Mouse (Mus musculus) erythroblast, adult 5-6 weeks (primary cell): ENCODE measurements around the gene Col18a1. TPM values are rescaled to one million over a fixed set of nuclear protein-coding genes. Genes with fewer than 3 reads are reported as not detected.
A peak's percentile ranks its signal among the peaks of the same experiment; 100 is the strongest.
"Not testable (repeated sequence)": the region's sequence is repeated elsewhere in the genome, so short reads cannot be mapped to it uniquely, and the experiment has no call there.

Source experiments
- ATAC-seq: replicated peaks from 2 replicates; pipeline ENCODE4 v1.8.0; 2016; ENCODE audit warnings: moderate number of reproducible peaks, mild to moderate bottlenecking, moderate TSS enrichment, inconsistent platforms; ENCODE audit not compliant: poor library complexity, low FRiP score, severe bottlenecking
- total RNA-seq, 2 experiments: library from RNA; stranded (forward) in 1 of 2; stranded (reverse) in 1 of 2; fragments of 150-400 nt in 1 of 2; fragments of 200-764, 138-1000 nt in 1 of 2; gene quantifications; 2 replicates each; pipeline versions ENCODE4 v1.2.3 to v1.2.4; 2015 to 2017; ENCODE audit warnings: low replicate concordance in 2 of 2

Col18a1 gene
- total RNA-seq, 2 experiments from 2014 or later: under 0.01 TPM; not detected in 1

DNA sequence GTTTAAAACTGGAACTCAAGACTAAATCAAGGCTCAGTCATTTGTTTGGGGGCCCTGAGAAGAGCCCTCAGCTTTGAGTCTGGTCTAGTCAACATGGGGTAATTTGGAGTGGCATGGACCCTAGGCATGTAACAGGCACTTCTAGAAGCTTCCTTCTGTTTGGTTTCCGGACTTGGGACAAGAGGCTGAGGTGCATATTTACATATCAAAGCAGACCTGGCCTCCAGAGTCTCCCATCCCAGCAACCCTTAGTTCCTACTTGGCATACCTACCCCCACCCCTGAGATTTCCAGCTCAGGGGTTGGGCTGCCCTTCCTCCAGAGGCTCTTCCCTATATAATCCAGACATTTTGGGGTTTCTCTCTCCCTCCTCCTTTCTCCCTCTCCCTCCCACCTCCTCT is 20.4 kb downstream of the Col18a1 start:
- no peak for ATAC-seq

DNA sequence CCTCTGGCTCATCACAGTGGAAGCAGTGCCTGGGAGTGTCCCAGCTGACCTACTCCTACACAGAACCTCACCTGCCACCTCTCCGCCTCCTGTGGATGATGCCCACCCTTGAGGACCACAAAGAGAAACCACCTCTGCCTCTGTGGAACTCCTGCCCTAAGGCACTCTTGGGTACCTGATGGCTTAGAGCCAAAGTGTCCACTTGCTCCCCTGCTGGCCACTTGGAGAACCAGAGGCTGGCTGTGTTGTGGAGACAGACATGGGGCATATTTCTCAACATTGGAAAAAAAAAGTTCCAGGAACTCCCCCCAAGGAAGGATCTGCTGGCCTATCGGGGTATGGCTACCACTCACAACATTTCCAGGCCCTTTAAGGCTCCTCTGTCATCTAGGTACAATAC is 22.0 kb downstream of the Col18a1 start:
- ATAC-seq: no peak

DNA sequence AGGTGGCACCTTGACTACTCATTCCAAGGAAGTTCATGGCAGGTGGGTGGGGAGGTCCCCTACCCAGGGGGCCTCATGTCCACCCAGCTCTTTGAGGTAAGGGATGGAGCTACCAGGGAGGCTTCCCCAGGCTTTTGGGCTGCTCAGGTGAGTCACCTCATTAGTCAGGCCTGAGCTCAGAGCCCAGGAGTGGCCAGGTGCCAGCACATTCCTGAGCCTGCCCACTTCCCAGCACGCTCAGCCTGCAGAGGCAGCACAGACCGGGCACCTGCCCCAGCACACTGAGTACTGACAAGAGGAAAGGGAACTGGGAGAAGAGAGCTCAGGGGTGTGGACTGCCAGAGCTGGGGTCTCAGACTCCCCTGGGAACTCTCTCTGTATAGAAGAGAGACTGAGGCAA is 24.0 kb downstream of the Col18a1 start:
- no peak for ATAC-seq

DNA sequence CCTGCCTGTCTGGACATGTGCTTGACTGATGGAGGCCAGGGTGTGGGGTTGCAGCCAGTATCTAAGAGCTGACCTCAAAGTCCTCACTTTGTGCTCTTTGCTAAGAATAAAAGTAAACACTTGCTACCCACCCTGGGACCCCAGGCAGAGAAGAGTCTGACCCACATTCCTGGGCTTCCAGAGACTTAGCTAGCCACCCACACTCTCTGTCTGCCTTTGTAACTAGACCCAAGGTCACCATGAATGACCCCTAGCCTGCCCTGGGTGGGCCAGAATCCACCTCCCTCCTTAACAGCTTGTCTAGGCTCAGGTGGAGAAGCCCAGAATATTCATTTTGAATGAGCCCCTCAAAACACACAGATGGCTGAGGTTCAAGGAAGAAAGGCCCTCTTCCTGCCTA is 28.0 kb downstream of the Col18a1 start:
- no peak for ATAC-seq

DNA sequence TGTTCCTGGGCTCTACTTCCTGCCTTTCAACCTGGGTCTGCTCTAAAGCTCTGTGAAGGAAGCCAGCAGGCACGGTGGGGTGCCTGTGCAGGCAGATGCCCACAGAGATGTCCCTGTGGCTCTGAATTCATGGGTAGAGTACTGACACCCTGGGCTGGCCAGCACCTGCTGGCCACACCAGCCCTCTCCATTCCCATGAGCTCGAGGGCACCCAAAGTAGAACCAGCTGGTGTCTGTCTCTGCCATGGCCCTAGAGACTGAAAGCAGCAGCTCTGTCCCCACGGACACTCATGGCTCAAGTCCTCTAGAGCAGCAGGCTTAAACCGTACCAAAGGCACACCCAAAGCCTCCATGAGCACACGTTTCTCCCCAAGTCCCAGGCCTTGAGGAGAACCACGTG is 30.1 kb downstream of the Col18a1 start:
- ATAC-seq: no peak

DNA sequence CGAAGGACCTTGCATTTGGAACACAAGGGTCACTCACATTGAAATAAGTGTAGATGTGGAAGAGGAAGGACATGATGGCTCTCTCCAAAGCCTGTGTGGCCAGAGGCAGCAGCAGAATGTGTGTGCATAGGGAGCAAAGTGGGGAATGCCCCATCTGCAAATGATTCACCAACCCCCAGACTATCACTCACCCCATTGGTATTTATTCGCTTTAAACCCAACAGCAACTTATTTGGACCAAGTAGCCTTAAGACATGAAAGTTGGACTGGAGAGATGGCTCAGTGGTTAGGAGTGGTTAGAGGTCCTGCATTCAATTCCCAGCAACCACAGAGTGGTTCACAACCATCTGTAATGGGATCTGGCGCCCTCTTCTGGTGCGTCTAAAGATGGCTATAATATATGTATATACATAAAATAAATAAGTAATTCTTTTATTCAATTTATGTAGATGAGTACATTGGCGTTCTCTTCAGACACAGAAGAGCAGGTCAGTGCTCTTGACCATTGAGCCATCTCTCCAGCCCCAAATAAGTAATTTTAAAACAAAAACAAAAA is 31.0 kb downstream of the Col18a1 start:
- ATAC-seq: no peak

DNA sequence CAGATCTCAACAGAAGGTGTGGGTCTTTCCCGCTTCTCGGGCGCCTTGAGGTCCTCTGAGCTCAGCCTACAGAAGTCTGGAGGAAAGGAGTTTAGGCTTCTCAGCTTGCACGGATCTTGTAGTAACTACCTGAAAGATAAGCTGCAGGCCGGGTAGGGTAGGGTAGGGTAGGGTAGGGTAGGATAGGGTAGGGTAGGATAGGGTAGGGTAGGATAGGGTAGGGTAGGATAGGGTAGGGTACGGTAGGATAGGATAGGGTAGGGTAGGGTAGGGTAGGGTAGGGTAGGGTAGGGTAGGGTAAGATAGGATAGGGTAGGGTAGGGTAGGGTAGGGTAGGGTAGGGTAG is 31.6 kb downstream of the Col18a1 start:
- not testable (repeated sequence) for ATAC-seq

DNA sequence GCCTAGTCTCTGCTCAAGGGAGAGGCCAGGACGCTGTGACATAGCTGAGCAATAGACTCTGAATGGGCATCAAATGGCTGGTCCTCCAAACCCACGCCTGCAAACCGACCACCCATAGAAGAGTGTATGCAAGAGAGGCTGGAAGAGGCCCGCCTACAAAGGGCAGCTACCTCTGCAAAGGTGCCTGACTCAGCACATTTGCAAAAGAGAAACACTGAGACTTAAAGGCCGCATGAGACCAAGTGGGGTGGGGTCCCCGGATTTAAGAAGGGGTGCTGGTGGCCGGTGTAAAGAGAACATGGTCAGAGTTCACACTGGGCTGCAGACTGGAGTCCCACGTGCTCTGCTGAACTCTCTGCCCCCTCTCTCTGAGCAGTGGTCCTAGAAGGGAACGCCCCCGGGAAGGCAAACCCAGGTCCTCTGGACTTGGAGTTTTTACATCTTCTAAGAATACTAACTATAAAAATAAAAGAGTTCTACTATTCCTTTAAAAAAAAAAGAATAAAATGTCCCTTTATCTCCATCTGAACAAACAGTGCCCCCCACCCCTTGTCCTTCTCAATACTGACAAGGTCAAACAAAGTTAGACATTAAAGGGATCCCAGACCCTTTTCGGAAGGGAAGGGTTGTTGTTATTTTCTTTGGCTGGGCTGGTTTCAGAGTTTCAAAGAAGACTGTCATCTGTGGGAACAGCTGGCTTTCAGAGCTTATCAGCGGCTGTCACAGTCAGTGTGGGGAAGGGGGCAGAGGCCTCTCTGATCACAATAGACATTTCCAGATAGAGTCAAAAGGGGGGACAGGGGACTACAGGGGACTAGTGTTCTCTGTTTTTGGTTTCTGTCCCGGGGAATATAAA is 32.2 kb downstream of the Col18a1 start:
- no peak for ATAC-seq

DNA sequence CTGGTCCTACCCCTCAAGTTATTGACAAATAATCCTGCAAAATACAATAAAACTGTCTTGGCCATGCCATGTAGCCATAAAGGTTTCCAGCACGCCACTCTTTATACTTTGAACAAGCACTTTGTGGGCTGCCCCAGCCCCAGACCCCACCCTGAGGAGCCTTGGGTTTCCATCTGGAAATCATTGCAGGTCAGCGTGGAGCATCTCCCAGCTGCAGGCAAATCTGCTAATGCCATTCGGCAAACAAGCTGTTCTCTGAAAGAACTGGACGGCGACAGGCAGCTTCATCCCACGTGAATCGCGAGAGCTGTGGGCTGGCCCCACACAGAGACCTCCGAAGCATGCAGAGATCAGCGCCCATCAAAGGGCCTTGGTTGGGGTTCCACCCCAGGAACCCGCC is 34.2 kb downstream of the Col18a1 start:
- ATAC-seq: no peak

DNA sequence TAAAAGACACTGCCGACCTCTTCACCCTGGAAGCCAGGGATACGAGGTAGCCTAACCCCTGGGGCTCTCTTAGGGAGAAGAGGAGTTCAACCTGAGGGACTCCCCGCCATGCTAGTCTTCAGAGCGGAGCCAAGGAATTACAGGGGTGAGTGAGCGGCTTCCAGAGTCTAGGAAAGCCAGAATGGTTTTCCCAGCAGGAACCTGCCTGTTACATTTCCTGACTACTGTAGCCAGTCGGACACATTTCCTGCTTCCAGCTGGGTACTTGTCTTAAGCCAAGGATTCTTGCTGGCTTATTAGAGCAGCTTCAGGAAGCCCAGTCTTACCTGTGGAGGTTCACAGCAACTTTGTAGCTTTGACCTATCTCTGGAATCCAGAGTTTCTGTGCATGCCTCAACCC is 34.8 kb downstream of the Col18a1 start:
- ATAC-seq: no peak

DNA sequence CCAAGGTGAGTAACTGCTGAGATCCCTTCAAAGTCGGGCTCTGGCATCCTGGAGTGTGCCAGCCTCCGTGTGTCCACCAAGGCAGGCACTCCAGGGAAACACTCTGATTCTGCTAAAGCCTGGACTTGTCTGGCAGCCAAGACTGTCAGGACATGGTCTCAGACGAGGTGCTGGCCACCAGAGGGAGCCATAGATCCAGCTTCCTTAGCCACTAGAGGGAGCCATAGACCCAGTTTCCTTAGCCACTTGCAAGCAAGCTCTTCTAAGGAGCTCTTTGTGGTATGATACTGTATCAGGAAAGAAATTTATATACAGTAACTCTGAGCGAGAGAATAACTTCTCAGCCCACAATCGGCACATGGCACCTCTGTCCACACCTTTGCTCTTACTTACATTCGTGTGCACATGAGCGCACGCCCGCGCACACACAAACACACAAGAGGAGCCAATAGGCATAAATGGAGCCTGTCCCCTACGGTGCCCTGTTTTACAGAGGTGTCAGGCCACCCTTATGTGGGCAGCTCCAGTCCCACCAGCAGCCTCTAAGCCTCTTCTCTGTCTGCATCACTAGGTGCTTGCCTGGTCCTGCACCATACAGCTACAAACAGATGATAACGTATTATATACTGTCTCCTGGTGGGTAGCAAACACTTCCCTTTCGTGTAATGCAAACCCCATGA is 35.6 kb downstream of the Col18a1 start:
- peak; percentile 86 for ATAC-seq

DNA sequence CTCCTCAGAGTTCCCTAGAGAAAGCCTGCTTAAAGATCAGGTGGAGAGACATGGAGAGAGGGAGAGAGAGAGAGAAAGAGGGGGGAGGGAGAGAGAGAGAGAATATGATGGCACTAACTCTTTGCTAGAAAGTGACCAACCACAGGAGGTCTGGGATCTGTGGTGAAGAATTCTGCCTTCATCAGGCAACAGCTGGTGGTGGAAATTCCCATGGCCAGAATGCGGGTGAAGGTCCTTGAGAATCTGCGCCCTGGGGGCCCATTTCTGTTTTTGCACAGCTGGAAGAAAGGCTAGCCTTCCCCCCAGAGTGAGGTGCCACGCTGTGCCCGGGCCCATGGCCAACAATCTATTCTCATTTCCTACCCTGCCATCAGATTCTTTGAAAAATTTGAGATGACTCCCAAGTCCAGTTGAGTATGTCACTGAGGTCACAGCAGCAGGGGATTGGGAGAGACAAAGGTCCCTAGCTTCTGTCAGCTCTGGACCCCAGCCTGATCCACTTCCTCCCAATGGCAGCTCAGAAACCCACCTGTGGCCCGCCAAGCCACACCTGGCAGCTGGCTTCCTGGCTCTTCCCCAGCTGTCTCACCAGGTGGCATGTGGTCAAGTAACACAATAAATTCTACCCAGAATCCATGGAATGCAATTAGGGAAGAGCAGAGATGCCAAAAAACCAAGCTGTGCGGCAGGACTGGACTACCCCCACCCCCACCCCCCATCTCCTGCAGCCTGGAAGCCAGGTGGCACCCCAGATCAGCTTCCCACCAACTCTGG is 36.5 kb downstream of the Col18a1 start:
- no peak for ATAC-seq

DNA sequence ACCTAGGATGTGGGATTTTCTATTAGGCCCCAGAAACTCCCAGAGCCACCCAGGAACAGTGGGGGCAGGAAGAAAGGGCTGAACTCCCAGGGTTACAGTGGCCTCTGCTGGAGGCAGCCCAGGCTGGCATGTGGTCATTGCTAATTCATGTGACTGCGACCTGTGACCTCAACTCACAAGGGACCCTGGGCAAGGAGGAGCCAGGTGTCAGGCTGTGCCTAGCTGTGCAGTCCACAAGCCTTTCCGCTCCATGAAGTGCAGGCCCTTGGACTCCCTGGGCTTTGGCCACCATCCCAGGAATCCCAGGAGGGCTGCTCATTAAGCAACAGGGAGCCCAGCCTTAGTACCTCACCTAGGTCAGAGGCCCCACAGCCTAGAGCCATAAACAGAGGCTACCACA is 38.4 kb downstream of the Col18a1 start:
- no peak for ATAC-seq

DNA sequence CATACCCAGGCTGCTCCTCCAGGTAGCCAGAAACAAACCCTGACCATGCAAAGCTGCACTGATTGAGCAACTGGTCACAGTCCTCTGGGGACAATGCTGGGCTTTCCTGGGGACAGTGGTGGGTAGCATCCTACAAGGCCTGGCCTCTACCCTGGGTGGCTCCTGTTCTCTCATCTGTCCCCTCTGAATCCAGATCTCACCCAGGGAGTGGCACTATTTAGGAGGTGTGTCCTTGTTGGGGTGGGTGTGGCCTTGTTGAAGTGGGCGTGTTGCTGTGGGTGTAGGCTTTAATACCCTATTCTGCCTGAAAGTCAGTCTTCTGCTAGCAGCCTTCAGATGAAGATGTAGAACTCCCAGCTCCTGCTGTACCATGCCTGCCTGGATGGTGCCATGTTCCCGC is 39.8 kb downstream of the Col18a1 start:
- no peak for ATAC-seq

DNA sequence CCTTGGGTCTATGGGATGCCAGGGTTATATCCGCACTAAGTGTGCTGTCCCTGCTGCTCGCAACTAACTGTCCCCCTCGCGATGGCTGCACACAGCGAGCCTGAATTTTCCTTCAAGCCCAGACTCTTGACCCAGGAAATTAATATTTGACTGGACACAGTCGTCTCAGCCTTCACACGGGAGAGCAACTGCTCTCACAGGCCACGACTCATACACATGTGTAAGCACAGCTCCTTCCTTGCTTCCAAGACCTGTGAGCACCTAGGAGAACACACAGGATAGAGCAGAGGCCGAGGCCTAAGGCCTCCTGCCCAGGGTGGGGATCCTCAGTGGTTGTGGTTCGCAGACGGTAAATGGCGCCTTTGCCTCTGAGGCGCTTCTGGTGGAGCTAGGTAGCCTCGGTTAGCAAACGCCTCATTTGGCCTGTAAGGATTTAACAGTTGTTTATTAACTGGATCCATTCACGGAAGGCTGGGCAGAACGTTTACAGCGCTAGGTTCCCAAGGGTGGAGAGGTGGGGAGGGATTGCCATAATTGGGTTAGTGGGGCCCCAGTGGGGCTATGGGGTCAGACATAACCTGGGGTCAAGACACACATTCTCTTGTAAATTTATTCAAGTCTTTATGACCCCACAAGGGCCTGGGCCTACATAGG is 41.1 kb downstream of the Col18a1 start:
- ATAC-seq: no peak

DNA sequence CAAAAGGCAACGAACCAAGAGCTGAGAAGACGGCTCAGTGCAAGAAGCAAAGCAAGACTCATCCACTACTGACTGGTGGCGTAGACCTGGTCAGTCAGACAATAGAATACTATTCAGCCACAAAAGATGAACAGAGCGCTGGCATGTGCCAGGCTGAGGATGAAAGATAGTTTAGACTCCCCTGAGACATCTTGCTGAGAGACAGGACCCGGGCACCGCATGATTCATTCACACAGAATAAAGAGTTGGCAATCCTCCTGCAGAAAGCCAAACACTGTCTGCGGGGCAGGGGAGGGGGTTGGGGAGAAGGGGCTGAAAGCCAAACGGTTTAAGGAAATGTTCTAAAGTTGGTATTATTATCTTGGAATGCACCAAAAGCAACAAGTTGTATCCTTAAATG is 42.4 kb downstream of the Col18a1 start:
- no peak for ATAC-seq

DNA sequence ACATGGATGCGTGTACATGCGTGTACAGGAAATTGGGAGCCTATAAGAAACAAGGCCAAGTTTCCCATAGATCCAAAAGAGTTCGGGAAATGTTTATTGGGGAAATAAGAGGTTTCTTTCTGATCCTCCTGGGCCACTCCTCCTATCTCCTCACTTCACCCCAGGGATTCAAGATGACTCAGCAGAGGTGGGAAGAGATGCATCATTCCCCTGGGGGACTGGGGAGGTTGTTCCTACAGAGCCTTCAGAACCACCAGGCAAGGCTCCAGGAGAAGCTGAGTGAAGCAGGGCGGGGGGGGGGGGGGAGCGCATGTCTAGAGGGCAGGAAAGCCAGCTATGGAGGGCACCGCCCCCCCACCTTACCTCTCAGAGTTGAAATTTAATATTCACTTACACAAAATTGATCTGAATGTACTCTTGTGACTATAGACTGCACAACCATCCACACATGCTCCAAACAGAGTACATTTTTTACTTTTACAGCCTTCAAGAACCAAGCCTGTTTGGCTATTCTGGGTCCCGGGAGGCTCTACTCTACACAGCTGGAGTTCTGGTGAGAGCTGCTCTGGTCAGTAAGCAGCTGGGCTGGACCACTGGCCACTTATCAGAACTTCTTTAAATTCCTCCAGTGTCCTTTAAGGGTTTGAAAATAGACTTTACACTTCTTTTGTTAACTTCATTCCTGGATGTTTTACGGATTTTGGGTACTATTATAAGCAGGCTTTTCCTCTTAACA is 44.9 kb downstream of the Col18a1 start:
- no peak for ATAC-seq

DNA sequence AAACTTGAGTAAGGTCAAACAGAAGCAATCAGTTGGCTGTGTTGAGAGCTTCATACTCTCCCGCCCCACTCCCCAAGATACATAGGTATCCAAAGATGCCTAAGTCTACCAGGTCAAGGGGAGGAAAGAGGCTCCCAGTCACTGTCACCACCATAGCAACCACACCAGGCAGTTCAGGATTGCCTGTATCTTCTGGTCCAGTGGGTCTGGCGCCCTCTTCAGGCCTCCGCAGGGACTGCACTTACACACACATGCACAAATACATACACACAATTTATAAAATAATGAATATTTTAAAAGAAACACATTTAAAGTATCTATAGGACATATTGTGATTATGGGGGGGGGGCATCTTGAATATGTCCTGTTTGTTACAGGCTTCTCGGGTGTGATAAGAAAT is 45.8 kb downstream of the Col18a1 start:
- ATAC-seq: no peak

DNA sequence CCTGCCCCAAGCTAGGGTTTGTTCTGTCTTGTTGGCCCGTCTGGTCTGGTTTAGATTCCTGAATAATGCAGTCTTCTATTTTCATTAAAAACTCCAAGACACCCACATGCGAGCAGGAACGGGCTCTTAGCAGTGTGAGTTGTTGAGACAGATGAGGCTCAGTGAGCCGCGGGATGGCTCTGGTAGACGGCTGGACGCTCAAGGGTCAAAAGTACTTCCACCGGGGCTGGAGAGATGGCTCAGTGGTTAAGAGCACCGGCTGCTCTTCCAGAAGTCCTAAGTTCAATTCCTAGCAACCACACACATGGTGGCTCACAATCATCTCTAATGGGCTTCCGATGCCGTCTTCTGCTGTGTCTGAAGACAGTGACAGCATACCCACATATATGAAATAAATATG is 46.9 kb downstream of the Col18a1 start:
- ATAC-seq: no peak
